Mouse (Mus musculus) lung, adult 2 months (tissue): ENCODE results near the gene Lgmn.

ENCODE experiments used
- CTCF ChIP-seq: fragments of 200-500 bp; IDR thresholded peaks from 2 replicates; pipeline ENCODE4 v1.5.1; 2011; ENCODE audit warnings: mild to moderate bottlenecking, low read length, control low read depth; ENCODE audit not compliant: insufficient read depth
- POLR2A ChIP-seq: fragments of 200-500 bp; IDR thresholded peaks from 2 replicates; pipeline ENCODE4 v1.6.1; 2011; ENCODE audit warnings: low read depth, mild to moderate bottlenecking, control low read depth, low read length, borderline replicate concordance; ENCODE audit errors: extremely low read depth

- TF ChIP-seq POLR2A = no peak
- no peak for TF ChIP-seq CTCF
Measured at GRCm38 (mm10) chr12:102370931-102371500, 68.6 kb downstream of the Lgmn start.
